Mouse (Mus musculus) neural tube, embryonic 11.5 days (tissue): Measurements from ENCODE around the gene Papss2. TPM values are rescaled to one million over a fixed set of nuclear protein-coding genes. Genes with fewer than 3 reads are reported as not detected.

ENCODE experiments used
- ATAC-seq: fragments of 200-750 bp; cut with Nextera tagmentation; 2 replicates; pipeline ENCODE4 v1.8.0; 2017; ENCODE audit warnings: moderate number of reproducible peaks, mild to moderate bottlenecking, moderate TSS enrichment, moderate library complexity; ENCODE audit not compliant: insufficient read depth, low FRiP score, low TSS enrichment
- DNase-seq: peaks from one replicate; pipeline ENCODE4 v3.0.0-alpha.2; 2015; ENCODE audit warnings: low spot score
- H3K27ac ChIP-seq: fragments of 300-500 bp; sonication (generic); 2 replicates; pipeline ENCODE4 v1.5.1; 2014; ENCODE audit warnings: low read depth, mild to moderate bottlenecking, low read length
- H3K27me3 ChIP-seq: fragments of 300-500 bp; sonication (generic); 2 replicates; pipeline ENCODE4 v1.6.1; 2014; ENCODE audit warnings: mild to moderate bottlenecking, low read length, mixed read lengths; ENCODE audit not compliant: control insufficient read depth, insufficient read depth
- H3K36me3 ChIP-seq: fragments of 300-500 bp; sonication (generic); 2 replicates; pipeline ENCODE4 v1.6.1; 2014; ENCODE audit warnings: mild to moderate bottlenecking, low read length, moderate library complexity, mixed read lengths; ENCODE audit not compliant: control insufficient read depth, insufficient read depth
- H3K4me1 ChIP-seq: fragments of 300-500 bp; sonication (generic); 2 replicates; pipeline ENCODE4 v1.6.1; 2014; ENCODE audit warnings: low read length, mixed read lengths; ENCODE audit not compliant: control insufficient read depth, insufficient read depth
- H3K4me2 ChIP-seq: fragments of 300-500 bp; sonication (generic); 2 replicates; pipeline ENCODE4 v1.6.1; 2014; ENCODE audit warnings: low read depth, mild to moderate bottlenecking, moderate library complexity
- H3K4me3 ChIP-seq: fragments of 300-500 bp; sonication (generic); 2 replicates; pipeline ENCODE4 v1.5.1; 2014; ENCODE audit warnings: low read depth, low read length
- H3K9ac ChIP-seq: fragments of 300-500 bp; sonication (generic); 2 replicates; pipeline ENCODE4 v1.6.1; 2014; ENCODE audit warnings: mild to moderate bottlenecking, low read length
- H3K9me3 ChIP-seq: fragments of 300-500 bp; sonication (generic); 2 replicates; pipeline ENCODE4 v1.6.1; 2016; ENCODE audit warnings: low read length; ENCODE audit not compliant: control insufficient read depth
- WGBS: fragments of 180-500 bp; shearing (Covaris S2); extraction: QIAGEN DNeasy Blood & Tissue Kit; methylation state at CpG from one replicate; pipeline ENCODE4 v1.1.7; 2014; 5-methylcytosine and 5-hydroxymethylcytosine counted together
- polyA plus RNA-seq: library from polyadenylated mRNA; unstranded; fragments of >200 nt; fragmentation: Nextera tagmentation; extraction: Ambion mirVana; gene quantifications from 2 replicates; pipeline ENCODE4 v1.2.1, GENCODE M21; 2014

Papss2 gene
- polyA plus RNA-seq, 1 experiment from 2014 or later, result 1.6 TPM

DNA sequence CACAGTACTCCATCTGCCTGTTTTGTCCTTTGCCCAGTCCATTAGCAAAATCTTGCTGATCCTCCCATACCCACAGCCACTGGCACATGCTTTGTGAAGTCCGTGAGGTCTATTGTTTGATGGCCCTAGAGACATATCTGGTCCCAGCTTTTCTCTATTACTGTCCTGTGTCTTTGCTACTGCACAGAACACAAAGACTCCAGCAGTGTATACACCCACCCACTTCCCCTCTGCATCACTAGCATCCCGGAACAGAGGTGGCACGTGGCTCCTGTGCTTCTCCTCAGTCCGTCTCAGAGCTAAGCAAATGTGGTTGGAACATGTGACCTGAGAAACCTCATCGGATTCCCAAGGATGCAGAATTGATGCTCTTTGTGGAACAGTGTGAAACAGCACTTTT is 28.1 kb upstream of the Papss2 start:
- Histone ChIP-seq H3K4me2 (no peak overlapping the region), H3K27ac (no peak overlapping the region), H3K4me1 (no peaks in the 10 kb centered on the region), H3K27me3 (no peaks in the 10 kb centered on the region), H3K9me3 (no peaks in the 10 kb centered on the region), H3K9ac (no peak overlapping the region), H3K36me3 (no peaks in the 10 kb centered on the region), H3K4me3 (no peak overlapping the region)
- ATAC-seq (no peak), DNase-seq (no peak)
- WGBS, result 92% methylated on average over 5 of the region's 5 CpGs

DNA sequence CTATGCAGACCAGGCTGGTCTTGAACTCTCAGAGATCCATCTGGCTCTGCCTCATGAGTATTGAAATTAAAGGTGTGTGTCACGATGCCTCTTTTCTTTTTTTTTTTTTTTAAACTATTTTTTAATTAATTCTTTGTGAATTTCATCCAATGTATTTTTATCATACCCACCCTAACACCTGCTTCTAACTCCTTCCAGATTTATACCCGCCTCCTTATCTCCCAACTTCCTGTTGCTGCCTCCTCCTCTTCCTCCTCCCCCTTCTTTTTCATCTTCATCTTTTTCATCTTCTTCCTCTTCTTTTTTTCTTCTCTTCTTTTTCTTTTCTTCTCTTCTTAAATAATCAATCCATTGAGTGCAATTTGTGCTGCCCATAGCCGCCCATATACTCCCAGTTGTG is 27.1 kb upstream of the Papss2 start:
- 91% methylated on average over 3 of the region's 3 CpGs for WGBS
- H3K36me3 ChIP-seq, result no peaks in the 10 kb centered on the region
- ATAC-seq, result no peak
- H3K4me3 ChIP-seq, result no peak overlapping the region
- DNase-seq, result no peak
- H3K9me3 ChIP-seq, result no peaks in the 10 kb centered on the region
- H3K27ac ChIP-seq, result no peak overlapping the region
- H3K4me2 ChIP-seq, result no peak overlapping the region
- no peaks in the 10 kb centered on the region for H3K27me3 ChIP-seq
- no peak overlapping the region for H3K9ac ChIP-seq
- no peaks in the 10 kb centered on the region for H3K4me1 ChIP-seq

DNA sequence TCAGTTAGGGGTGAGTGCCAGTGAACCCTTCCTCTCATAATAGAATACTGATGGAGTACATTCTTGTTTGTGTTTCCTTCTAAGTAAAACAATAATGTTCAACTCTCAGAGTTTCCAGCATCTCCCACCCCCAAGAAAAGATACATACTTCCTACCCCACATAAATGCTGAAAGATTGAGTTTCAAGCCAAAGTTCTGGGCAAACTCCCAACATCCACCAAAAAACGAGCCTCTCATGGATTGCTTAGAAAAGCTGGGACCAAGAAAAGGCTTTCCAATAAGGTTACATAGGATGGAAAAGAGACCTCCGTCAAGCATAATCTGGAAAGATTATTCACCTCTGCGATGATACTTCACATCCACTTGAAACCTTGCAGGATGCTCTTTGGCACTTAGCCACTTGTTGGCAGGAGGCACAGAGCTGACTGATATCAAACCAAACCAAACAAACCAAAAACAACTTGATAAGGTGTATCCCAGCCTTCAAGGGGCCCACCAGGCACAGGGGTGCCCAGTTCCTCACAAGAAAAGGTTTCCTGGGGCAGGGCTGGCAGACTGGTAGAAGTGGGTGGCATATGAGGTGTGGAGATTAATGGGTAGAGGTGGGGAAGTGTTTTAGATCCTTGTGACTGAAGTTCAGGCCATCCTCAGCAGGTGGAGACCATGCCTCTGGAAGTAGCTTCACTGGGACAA is 26.5 kb upstream of the Papss2 start:
- 82% methylated on average over 3 of the region's 3 CpGs for WGBS
- Histone ChIP-seq H3K27me3 (no peaks in the 10 kb centered on the region), H3K27ac (no peak overlapping the region), H3K4me1 (no peaks in the 10 kb centered on the region), H3K36me3 (no peaks in the 10 kb centered on the region), H3K9ac (no peak overlapping the region), H3K4me3 (no peak overlapping the region), H3K4me2 (no peak overlapping the region), H3K9me3 (no peaks in the 10 kb centered on the region)
- ATAC-seq (no peak), DNase-seq (no peak)

DNA sequence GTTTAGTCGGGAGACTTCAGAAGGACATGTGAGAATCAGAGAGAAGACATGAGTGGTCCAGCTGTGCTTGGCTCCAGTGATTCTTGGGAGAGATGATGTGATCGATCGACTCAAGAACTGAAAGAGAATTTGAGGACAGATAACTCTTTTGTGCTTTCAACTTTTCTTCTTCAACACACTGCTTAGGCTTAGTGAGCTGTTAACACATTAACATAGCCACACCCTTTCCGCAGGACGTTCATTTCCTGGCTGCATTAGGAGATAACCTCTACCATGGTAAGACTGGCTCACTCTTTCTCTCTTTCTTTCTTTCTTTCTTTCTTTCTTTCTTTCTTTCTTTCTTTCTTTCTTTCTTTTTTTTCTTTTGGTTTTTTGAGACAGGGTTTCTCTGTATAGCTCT is 25.9 kb upstream of the Papss2 start:
- DNase-seq, result no peak
- ATAC-seq, result no peak
- no peak overlapping the region for H3K27ac ChIP-seq
- no peaks in the 10 kb centered on the region for H3K9me3 ChIP-seq
- H3K27me3 ChIP-seq, result no peaks in the 10 kb centered on the region
- no peak overlapping the region for H3K4me2 ChIP-seq
- no peaks in the 10 kb centered on the region for H3K36me3 ChIP-seq
- WGBS, result 84% methylated on average over 5 of the region's 5 CpGs
- H3K9ac ChIP-seq, result no peak overlapping the region
- H3K4me3 ChIP-seq, result no peak overlapping the region
- H3K4me1 ChIP-seq, result no peaks in the 10 kb centered on the region

DNA sequence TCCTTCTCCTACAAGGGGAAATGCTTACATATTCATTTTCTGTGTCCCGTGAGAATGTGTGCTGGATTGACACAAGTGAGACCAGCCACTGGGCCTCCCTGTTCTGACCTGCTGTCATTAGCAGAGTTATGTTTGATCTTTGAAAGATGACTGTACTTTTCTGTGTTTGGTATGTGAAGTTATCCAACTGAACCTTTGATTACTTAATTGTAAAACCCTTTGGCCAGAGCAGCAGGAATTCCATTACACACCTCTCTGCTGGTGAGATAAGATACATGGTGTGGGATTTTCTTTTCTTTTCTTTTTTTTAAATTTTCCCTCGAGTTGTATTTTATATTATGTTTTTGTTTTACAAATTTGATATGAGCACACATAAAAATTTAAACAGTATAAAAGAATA is 23.4 kb upstream of the Papss2 start:
- no peak overlapping the region for H3K27ac ChIP-seq
- no peak overlapping the region for H3K9ac ChIP-seq
- no peaks in the 10 kb centered on the region for H3K36me3 ChIP-seq
- H3K4me1 ChIP-seq, result no peaks in the 10 kb centered on the region
- H3K4me3 ChIP-seq, result no peak overlapping the region
- ATAC-seq (no peak), DNase-seq (no peak)
- H3K4me2 ChIP-seq, result no peak overlapping the region
- no peaks in the 10 kb centered on the region for H3K27me3 ChIP-seq
- H3K9me3 ChIP-seq, result no peaks in the 10 kb centered on the region
- WGBS, result 77% methylated on average over 2 of the region's 2 CpGs

DNA sequence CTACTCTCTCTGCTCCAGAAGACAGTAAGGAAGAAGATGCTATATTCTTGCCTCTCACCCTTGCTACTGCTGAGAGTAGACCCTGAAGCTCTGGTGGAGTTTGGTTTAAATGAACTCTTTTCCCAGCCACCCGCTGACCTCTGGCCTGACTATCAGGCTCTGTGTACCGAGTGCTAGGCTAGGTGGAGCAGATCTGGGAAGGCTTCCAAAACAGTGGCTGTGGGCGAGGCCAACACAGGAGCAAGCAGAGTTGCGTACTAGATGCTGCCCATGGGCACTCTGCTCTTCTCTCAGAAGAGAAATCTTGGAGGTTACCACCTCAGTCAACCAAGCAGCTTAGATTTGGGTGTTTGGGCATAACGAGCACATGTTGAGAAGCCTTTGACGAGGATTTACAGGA is 22.3 kb upstream of the Papss2 start:
- 88% methylated on average over 6 of the region's 6 CpGs for whole genome bisulfite sequencing
- H3K4me2 ChIP-seq, result no peak overlapping the region
- H3K27me3 ChIP-seq, result no peaks in the 10 kb centered on the region
- H3K4me3 ChIP-seq, result no peak overlapping the region
- ATAC-seq, result no peak
- no peaks in the 10 kb centered on the region for H3K36me3 ChIP-seq
- H3K27ac ChIP-seq, result no peak overlapping the region
- H3K9me3 ChIP-seq, result no peaks in the 10 kb centered on the region
- no peak overlapping the region for H3K9ac ChIP-seq
- no peak for DNase-seq
- H3K4me1 ChIP-seq, result no peaks in the 10 kb centered on the region

DNA sequence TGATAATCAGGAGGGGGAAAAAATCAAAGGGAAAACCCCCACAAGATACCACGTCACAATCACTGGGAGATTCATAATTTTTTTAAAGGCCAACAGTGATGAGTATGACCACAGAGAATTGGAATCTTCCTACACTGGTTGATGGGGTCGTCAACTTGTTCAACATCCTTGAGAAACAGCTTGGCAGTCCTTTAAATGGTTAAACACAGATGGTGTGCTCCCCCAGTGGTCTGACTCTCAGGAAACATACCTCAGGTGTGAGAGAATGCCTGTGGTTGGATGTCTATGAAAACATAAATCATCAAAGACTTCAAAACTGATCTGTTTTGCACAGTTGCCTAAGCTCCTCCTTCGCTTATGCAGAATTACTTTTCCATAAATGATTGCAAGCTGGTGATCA is 20.7 kb upstream of the Papss2 start:
- no peak overlapping the region for H3K4me2 ChIP-seq
- no peak overlapping the region for H3K9ac ChIP-seq
- 78% methylated on average over 3 of the region's 3 CpGs for WGBS
- ATAC-seq (no peak), DNase-seq (no peak)
- H3K9me3 ChIP-seq, result no peaks in the 10 kb centered on the region
- H3K27ac ChIP-seq, result no peak overlapping the region
- H3K4me1 ChIP-seq, result no peaks in the 10 kb centered on the region
- no peaks in the 10 kb centered on the region for H3K36me3 ChIP-seq
- H3K27me3 ChIP-seq, result no peaks in the 10 kb centered on the region
- H3K4me3 ChIP-seq, result no peak overlapping the region

DNA sequence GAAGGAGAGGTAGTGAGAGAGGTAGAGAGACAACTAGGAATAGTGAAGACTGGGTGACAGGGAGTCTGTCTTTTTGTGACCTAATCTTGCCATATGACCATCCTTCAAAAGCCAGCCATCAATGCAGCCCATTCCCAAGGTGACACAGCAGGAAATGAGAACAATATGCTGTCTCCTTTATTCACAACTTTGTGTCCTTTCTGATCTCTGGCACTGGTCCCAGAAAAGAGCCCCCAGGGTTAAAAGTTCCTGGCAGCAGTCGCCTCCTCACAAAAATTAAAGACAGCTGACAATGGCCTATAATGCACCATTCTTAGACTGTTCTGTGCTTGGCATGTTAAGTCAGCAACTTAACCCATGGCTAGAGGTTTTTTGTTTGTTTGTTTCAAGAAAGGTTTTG is 17.8 kb upstream of the Papss2 start:
- no peaks in the 10 kb centered on the region for H3K27me3 ChIP-seq
- no peak overlapping the region for H3K9ac ChIP-seq
- H3K9me3 ChIP-seq, result no peaks in the 10 kb centered on the region
- H3K4me1 ChIP-seq, result no peaks in the 10 kb centered on the region
- no peaks in the 10 kb centered on the region for H3K36me3 ChIP-seq
- H3K4me2 ChIP-seq, result no peak overlapping the region
- WGBS, result 50% methylated on average over 1 of the region's 1 CpGs
- no peak overlapping the region for H3K4me3 ChIP-seq
- no peak for DNase-seq
- no peak overlapping the region for H3K27ac ChIP-seq
- no peak for ATAC-seq

DNA sequence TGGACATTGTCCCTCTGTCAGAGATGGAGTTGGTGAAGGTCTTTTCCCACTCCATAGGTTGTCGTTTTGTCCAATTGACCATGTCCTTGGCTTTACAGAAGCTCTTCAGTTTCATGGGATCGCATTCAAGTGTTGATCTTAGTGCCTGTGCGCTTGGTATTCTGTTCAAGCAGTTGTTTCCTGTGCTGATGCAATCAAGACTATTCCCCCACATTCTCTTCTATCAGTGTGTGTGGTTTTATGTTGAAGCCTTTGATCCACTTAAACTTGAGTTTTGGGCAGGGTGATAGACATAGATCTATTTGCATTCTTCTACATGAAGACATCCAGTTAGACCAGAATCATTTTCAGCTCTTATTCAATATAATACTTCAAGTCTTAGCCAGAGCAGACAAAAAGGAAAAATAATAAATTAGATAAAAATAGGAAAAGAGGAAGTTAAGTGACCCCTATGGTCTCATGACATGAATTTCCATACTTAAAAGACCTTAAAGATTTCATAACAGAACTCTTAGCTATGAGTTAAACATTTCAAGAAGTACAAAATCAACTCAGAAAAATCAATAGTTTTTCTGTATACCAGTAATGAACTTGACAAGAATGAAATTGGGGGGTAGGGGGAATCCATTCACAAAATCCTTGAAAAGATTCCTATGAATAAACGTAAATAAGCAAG is 12.4 kb upstream of the Papss2 start:
- Histone ChIP-seq H3K36me3 (no peaks in the 10 kb centered on the region), H3K9me3 (no peaks in the 10 kb centered on the region), H3K4me3 (no peak overlapping the region), H3K4me2 (no peak overlapping the region), H3K9ac (no peak overlapping the region), H3K27ac (no peak overlapping the region), H3K27me3 (no peaks in the 10 kb centered on the region), H3K4me1 (no peaks in the 10 kb centered on the region)
- ATAC-seq (no peak), DNase-seq (no peak)
- WGBS, result 88% methylated on average over 4 of the region's 4 CpGs
